11 mouse cellular contexts compared by ENCODE assay signal in genomic region chr8:3354443-3354812, GRCm38 (mm10). TPM values are rescaled to one million over a fixed set of nuclear protein-coding genes. Genes with fewer than 3 reads are reported as not detected.
DNase-seq lines count a peak whose midpoint lies in the region; ATAC-seq and TF ChIP-seq lines count a peak whose summit lies in the region.
"Had no signal": no experiment of that assay in that cellular context is flagged by ENCODE, and none has a peak within 500 bp of the region (broad histone marks: within the 10 kb centered on the region; RNA-seq: fewer than 3 reads in every experiment).

No protein-coding gene starts in this region.

- peak; percentile 87 for DNase-seq in 416B (ENCODE audit: low read depth)
- DNase-seq in lung, postnatal 0 days (ENCODE audit: low spot score) = peak; percentile 23
- peak in 1 of 2 experiments; percentile 77 for DNase-seq in spleen, adult 2 months (ENCODE audit: low read depth in 1 of 2, low spot score in 2 of 2)
- DNase-seq in embryo, embryonic 10 days (ENCODE audit: low spot score) = no peak
- no peak for DNase-seq in gastrocnemius, postnatal 14 days
- no peak for DNase-seq in c-Kit-positive CD71-positive TER-119-positive erythroid progenitor cells, embryonic 14.5 days (ENCODE audit: low spot score)
- DNase-seq: adrenal gland, postnatal 36 days; cerebellum, postnatal 14 days had no signal

- intact Hi-C loops in gastrocnemius, postnatal 14 days (cut with DNase I; ENCODE audit: low total_unique reads) = loop anchor here (10.0 kb wide), 2 partner anchors 90 to 320 kb away; partner anchors contain the start of genes Fcor and Trappc5

- no peak overlapping the region for H3K4me3 ChIP-seq in lung, postnatal 0 days (ENCODE audit: low read depth, low read length)
- peak overlapping the region; percentile 73 for H3K4me3 ChIP-seq in spleen, adult 2 months (ENCODE audit: extremely low read depth, insufficient read depth, insufficient read length)
- no peak overlapping the region for H3K4me3 ChIP-seq in hindbrain, embryonic 16.5 days (ENCODE audit: low read length)
- H3K4me3 ChIP-seq: limb, embryonic 15.5 days had no signal

- no peaks in the 10 kb centered on the region for H3K27me3 ChIP-seq in lung, postnatal 0 days (replicated peaks; ENCODE audit: insufficient read depth, low read length)
- H3K27me3 ChIP-seq in spleen, adult 2 months (ENCODE audit: control insufficient read depth, insufficient read depth, low read length) = no peaks in the 10 kb centered on the region
- no peaks in the 10 kb centered on the region for H3K27me3 ChIP-seq in hindbrain, embryonic 16.5 days (replicated peaks; ENCODE audit: control insufficient read depth, insufficient read depth, low read length)
- H3K27me3 ChIP-seq: limb, embryonic 15.5 days had no signal

- no peaks in the 10 kb centered on the region for H3K4me1 ChIP-seq in lung, postnatal 0 days (ENCODE audit: insufficient read depth, low read depth, low read length)
- H3K4me1 ChIP-seq in spleen, adult 2 months (ENCODE audit: control insufficient read depth, insufficient read depth, insufficient read length) = peaks cover 15% of the 10 kb centered on the region; the same call in 1 of the 2 replicates
- H3K4me1 ChIP-seq in hindbrain, embryonic 16.5 days (ENCODE audit: control insufficient read depth, insufficient read depth, low read depth, low read length) = no peaks in the 10 kb centered on the region
- H3K4me1 ChIP-seq: limb, embryonic 15.5 days had no signal

- peak; percentile 18 for ATAC-seq in activated CD4-positive, CD25-positive, alpha-beta regulatory T cell, adult 4 months
- no peak for ATAC-seq in lung, postnatal 0 days
- no peak for ATAC-seq in hindbrain, embryonic 16.5 days

- H3K9ac ChIP-seq in lung, postnatal 0 days (replicated peaks; ENCODE audit: low read depth) = no peak overlapping the region
- H3K9ac ChIP-seq in hindbrain, embryonic 16.5 days (ENCODE audit: low read depth, low read length) = no peak overlapping the region
- H3K9ac ChIP-seq: limb, embryonic 15.5 days had no signal

- H3K27ac ChIP-seq in lung, postnatal 0 days (ENCODE audit: low read length) = no peak overlapping the region
- peak overlapping the region; percentile 98 for H3K27ac ChIP-seq in spleen, adult 2 months (ENCODE audit: insufficient read depth, low read length)
- H3K27ac ChIP-seq in hindbrain, embryonic 16.5 days (ENCODE audit: low read depth, low read length) = no peak overlapping the region
- H3K27ac ChIP-seq: limb, embryonic 15.5 days had no signal

- TF ChIP-seq CTCF in lung, postnatal 0 days (IDR thresholded peaks at IDR 0.05) = no peak
- no peak for TF ChIP-seq CTCF in spleen, adult 2 months (IDR thresholded peaks at IDR 0.05; ENCODE audit: extremely low read depth, insufficient read depth, insufficient read length, insufficient replicate concordance)

- TF ChIP-seq POLR2A in spleen, adult 2 months (IDR thresholded peaks at IDR 0.05; ENCODE audit: low read depth, low read length) = peak; percentile 71

- no peaks in the 10 kb centered on the region for H3K36me3 ChIP-seq in lung, postnatal 0 days (ENCODE audit: insufficient read depth, low read length)
- H3K36me3 ChIP-seq in spleen, adult 2 months (ENCODE audit: control insufficient read depth, insufficient read depth, low read length) = peaks cover 5% of the 10 kb centered on the region
- H3K36me3 ChIP-seq in hindbrain, embryonic 16.5 days (ENCODE audit: control insufficient read depth, insufficient read depth, low read length) = no peaks in the 10 kb centered on the region
- H3K36me3 ChIP-seq: limb, embryonic 15.5 days had no signal

- TF ChIP-seq EP300 in lung, postnatal 0 days (IDR thresholded peaks at IDR 0.05) = no peak

- 49% methylated on average over 5 of the region's 5 CpGs for WGBS in lung, postnatal 0 days
- 5% methylated on average over 5 of the region's 5 CpGs for WGBS in spleen, adult 2 months
- WGBS in hindbrain, embryonic 16.5 days = 71% methylated on average over 5 of the region's 5 CpGs

- H3K4me2 ChIP-seq in lung, postnatal 0 days (replicated peaks; ENCODE audit: low read depth, low read length) = no peak overlapping the region
- H3K4me2 ChIP-seq in hindbrain, embryonic 16.5 days (ENCODE audit: low read length) = no peak overlapping the region
- H3K4me2 ChIP-seq: limb, embryonic 15.5 days had no signal

- no peaks in the 10 kb centered on the region for H3K9me3 ChIP-seq in lung, postnatal 0 days (ENCODE audit: low read length)
- H3K9me3 ChIP-seq in hindbrain, embryonic 16.5 days (ENCODE audit: control insufficient read depth, low read length) = no peaks in the 10 kb centered on the region
- H3K9me3 ChIP-seq: limb, embryonic 15.5 days had no signal

RNA-seq across cellular contexts. Expression of gene A430078G23Rik, which starts 1.2 kb away (rescaled TPM):
- 10 to 100 TPM; 33.8 to 34.2 TPM for polyA plus RNA-seq in activated CD4-positive, CD25-positive, alpha-beta regulatory T cell, adult 4 months (2017; shearing (Covaris generic))
- 0.38 and 0.40 TPM in 2 replicates for polyA plus RNA-seq in lung, postnatal 0 days (2015; fragmentation: Nextera tagmentation; extraction: Ambion mirVana)
- polyA plus RNA-seq in spleen, adult 2 months (2012; rRNA removed) = 28.3 and 28.6 TPM in 2 replicates
- under 1 TPM; 0.06 to 0.11 TPM for total RNA-seq in gastrocnemius, postnatal 14 days (2021)
- not detected in 2 replicates for polyA plus RNA-seq in hindbrain, embryonic 16.5 days (2015; fragmentation: Nextera tagmentation; extraction: Ambion mirVana)

RNA-seq across cellular contexts. Expression of gene Arhgef18, which starts 38.4 kb away (rescaled TPM):
- polyA plus RNA-seq in activated CD4-positive, CD25-positive, alpha-beta regulatory T cell, adult 4 months (2017; shearing (Covaris generic)) = 10 to 100 TPM; 23.2 to 30.6 TPM
- 5.8 and 6.1 TPM in 2 replicates for polyA plus RNA-seq in lung, postnatal 0 days (2015; fragmentation: Nextera tagmentation; extraction: Ambion mirVana)
- polyA plus RNA-seq in spleen, adult 2 months (2012; rRNA removed) = 104 and 165 TPM in 2 replicates
- 1 to 10 TPM; 9.4 to 9.6 TPM for total RNA-seq in gastrocnemius, postnatal 14 days (2021)
- polyA plus RNA-seq in hindbrain, embryonic 16.5 days (2015; fragmentation: Nextera tagmentation; extraction: Ambion mirVana) = 11.5 and 11.7 TPM in 2 replicates

Comparison
In these comparisons a context has a peak if more than half of its experiments do, and no peak if none do; other contexts are left out.
1. DNase-seq: peak in 416B (single experiment) and lung, postnatal 0 days (single experiment); none in embryo, embryonic 10 days (single experiment), gastrocnemius, postnatal 14 days (single experiment) and c-Kit-positive CD71-positive TER-119-positive erythroid progenitor cells, embryonic 14.5 days (single experiment).
2. RNA of gene A430078G23Rik, which starts 1.2 kb away (polyA plus RNA-seq): 33.8 to 34.2 TPM in activated CD4-positive, CD25-positive, alpha-beta regulatory T cell, adult 4 months and 28.3 to 28.6 TPM in spleen, adult 2 months; 0.38 to 0.40 TPM in lung, postnatal 0 days and not detected in hindbrain, embryonic 16.5 days; every median in the first group is over 10 times any median in the second.